Mouse (Mus musculus) adrenal gland, postnatal 4 days (tissue): Measurements from ENCODE around the gene Nbeal2. TPM values are rescaled to one million over a fixed set of nuclear protein-coding genes. Genes with fewer than 3 reads are reported as not detected.
"Not testable (repeated sequence)": the region's sequence is repeated elsewhere in the genome, so short reads cannot be mapped to it uniquely, and the experiment has no call there.

ENCODE experiments used
- DNase-seq, 2 experiments: peaks; one replicate each; pipeline ENCODE4 v3.0.0; 2021 to 2022; ENCODE audit warnings: low spot score in 2 of 2, mixed read lengths in 2 of 2
- long read RNA-seq, 2 experiments: library from polyadenylated mRNA; stranded (forward); transcript quantifications; one replicate each; pipeline ENCODE4 v2.0.0; 2021
- total RNA-seq, 2 experiments: library from RNA; stranded (reverse); gene quantifications; 2 replicates each; pipeline ENCODE4 v1.2.3; 2021

Nbeal2 gene
- 10 to 100 TPM in 1 of 2 experiments, 1 to 10 TPM in 1; 8.9 to 11.8 TPM for total RNA-seq
- long read RNA-seq, experiment 1, partial matches to known transcripts: 2 of 3 reads
- long read RNA-seq, experiment 1, other reads (novel, unspliced or antisense): 1 of 3 reads
- long read RNA-seq, experiment 2, partial matches to known transcripts: 4 of 5 reads
- long read RNA-seq, experiment 2, other reads (novel, unspliced or antisense): 1 of 5 reads

- DNase-seq: peak; percentile 69 to 87
Measured at GRCm38 (mm10) chr9:110653655-110654461, at the start of gene Nbeal2. Gene Nbeal2, minus strand, starts transcription at chr9:110654161.

DNA sequence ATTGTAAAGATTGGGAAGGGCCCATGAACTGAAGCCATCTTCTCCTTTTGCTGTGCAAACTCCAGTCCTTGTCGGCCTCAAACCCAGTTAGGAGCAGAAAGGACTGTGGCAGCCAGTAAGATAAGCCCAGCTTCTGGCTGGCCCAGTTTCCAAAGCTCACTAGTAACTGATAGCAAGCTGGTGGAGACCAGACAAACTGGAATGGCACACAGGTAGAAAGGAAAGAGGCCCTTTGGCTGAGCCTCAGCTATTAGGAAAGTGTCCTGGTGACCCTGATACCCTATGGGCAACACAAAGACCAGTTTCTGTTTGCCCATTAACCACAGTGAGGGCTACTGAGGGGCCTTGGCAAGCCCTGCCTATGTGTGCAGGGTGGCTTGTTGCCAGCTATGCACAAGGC is 48.9 kb upstream of the Nbeal2 start:
- DNase-seq: no peak

- no peak for DNase-seq
Measured at GRCm38 (mm10) chr9:110701114-110702032, 47.4 kb upstream of the Nbeal2 start.

- no peak for DNase-seq
Measured at GRCm38 (mm10) chr9:110699574-110699973, 45.6 kb upstream of the Nbeal2 start.

GRCm38 (mm10) chr9:110697465-110697864 is 43.5 kb upstream of the Nbeal2 start:
- no peak for DNase-seq

GRCm38 (mm10) chr9:110696427-110696826 is 42.5 kb upstream of the Nbeal2 start:
- DNase-seq: no peak

- no peak for DNase-seq
Measured at GRCm38 (mm10) chr9:110695165-110695755, 41.3 kb upstream of the Nbeal2 start.

DNA sequence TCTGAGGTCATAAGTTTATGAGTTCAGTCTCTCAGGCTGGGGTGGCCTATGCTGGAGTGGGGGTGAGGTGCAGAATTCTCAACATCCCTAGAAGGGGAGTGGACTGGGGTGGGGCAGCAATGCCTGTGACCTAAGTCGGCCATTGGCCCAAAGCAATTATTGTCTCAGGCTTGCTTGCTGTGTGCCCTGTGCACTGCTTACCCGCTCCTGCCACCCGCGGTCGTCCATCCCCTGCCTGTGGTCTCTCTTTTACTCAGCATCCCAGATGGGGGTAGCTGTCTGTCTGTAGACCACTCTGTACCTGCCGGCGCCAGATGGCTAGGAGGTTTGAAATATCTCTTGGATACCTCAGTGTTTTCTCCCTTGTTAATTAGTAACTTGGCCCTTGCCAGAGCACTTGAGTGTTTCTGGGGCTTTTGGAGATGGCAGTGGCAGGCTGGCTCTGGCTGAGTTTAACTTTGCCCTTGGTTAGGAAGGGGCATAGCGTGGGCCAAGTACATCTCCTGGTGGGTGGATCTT is 35.4 kb upstream of the Nbeal2 start:
- DNase-seq: no peak

DNA sequence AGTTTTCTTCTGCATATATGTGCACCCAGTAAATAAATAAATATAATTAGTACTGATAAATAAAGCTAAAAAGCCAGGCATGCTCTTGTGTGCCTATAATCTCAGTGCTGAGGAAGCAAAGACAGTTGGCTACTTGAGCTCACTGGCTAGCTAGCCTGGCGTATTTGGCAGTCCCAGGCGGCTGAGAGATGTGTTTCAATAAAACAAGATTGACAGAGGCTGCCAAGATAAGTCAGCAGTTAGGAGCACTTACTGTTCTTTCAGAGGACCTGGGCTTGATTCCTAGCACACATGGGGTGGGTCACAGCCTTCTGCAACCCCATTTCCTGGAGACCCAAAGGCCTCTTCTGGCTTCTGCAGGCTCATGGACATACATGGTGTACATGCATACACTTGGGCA is 33.9 kb upstream of the Nbeal2 start:
- no peak for DNase-seq

DNA sequence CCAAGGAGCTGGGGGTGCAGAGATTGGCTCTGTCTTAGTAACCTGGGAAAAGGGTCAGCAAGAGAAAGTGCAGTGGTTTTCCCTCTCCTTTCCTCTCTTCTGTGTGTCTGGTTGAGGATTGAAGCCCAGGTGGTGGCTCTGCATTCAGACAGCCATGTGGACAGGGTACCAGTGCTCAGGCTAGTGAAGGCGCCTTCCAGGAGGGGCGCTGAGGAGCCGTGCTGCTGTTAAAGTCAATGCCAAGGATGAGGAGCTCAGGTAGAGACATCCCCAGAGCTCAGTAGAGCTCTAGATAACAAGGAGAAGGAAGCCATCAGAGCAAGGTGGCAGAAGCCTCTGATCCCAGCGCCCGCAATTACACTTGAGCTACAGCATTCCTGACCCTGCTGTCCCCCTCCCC is 33.1 kb upstream of the Nbeal2 start:
- DNase-seq: no peak

GRCm38 (mm10) chr9:110686472-110686871 is 32.5 kb upstream of the Nbeal2 start:
- DNase-seq: no peak

GRCm38 (mm10) chr9:110685591-110685990 is 31.6 kb upstream of the Nbeal2 start:
- no peak for DNase-seq

- no peak for DNase-seq
Measured at GRCm38 (mm10) chr9:110685187-110685586, 31.2 kb upstream of the Nbeal2 start.

DNA sequence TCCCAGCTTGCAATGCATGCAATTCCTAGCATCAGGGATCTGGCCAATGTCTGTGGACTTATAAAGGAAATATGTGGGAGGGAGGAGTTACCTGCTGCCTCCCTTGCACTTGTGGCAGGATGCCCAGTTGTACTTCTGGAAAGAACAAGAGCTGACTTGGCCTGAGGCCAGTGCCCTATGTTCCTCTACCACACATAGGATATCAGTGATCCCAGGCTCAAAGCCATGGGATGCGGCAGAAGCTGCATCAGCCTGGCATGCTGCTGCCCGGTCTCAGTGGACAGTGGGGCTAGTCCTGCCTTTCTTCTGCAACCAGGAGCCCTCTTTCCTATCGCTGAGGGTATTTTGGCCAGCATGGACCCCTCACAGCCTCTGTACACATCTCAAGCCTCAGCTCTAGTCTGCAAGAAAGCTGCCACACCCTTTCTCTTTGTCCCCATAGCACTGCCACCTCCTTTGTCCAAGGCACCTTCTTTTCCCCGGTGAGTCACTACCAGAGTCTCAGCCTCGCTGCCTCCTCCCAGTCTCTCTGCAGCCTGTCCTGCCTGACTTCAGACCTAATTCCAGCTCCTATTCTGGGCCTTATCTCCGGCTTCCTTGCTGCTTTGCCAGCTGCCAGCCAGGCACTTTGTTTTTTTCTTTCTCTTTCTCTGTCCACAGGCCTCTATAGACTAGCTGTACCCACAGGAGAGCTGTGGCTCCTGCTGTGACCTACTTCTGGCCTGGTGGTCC is 30.3 kb upstream of the Nbeal2 start:
- no peak for DNase-seq

GRCm38 (mm10) chr9:110683574-110684099 is 29.7 kb upstream of the Nbeal2 start:
- DNase-seq: no peak

DNA sequence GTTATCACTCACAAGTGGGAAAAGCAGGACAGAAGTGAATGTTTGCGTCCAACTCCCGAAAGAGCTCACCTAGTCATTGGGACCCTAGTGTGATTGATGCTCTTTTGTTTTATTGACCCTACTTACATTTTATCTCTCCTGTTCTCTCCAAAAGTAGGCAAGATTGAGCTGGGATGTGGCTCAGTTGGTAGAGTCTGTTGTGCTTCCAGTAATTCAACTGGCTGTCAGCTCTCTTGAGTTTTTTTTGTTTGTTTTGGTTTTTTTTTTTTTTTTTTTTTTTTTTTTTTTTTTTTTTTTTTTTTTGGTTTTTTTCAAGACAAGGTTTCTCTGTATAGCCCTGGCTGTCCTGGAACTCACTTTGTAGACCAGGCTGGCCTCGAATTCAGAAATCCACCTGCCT is 28.7 kb upstream of the Nbeal2 start:
- not testable (repeated sequence) for DNase-seq

GRCm38 (mm10) chr9:110682255-110682654 is 28.3 kb upstream of the Nbeal2 start:
- DNase-seq: no peak

- no peak for DNase-seq
Measured at GRCm38 (mm10) chr9:110681817-110682216, 27.9 kb upstream of the Nbeal2 start.

DNA sequence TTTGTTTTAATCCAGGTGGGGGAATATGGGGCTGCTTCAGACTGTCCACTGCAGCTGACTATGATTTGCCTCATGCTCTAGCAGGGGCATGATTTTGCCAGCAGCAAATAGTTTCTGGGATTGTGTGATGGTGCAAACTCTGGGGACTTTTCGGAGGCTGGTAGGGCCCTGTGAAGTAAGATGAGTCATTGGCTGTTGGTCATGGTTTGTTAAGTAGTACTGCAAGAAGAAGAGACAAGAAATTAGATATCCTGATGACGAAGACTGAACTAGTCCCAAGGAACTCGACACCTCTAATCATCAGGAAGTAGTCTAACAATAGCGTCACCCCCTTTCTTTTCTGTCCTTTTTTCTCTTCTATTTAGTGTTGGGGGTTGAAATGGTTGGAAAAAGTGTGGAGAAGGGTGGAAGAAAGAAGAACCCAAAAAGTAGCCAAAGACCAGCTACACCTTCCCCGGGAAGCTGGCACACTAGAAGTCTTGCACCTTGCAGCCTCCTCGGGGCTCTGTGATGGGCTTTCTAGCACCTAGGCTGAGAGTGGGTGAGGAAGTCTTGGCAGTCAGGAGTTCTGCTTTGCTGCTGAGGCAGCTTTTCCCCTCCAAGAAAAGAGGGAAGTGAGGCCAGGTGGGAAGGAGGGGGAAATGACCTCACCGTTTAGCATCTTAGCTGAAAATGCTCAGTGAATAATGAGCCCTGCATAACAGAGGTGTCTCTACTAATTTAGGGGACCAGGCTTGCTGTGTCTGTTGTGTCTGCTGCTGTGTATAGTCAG is 27.0 kb upstream of the Nbeal2 start:
- no peak for DNase-seq
